Mouse (Mus musculus): ENCODE results near the gene Olfr50. TPM values are rescaled to one million over a fixed set of nuclear protein-coding genes. Genes with fewer than 3 reads are reported as not detected.

Gene Olfr50
- not detected in 2 replicates for polyA plus RNA-seq (2015; fragmentation: Nextera tagmentation; extraction: Ambion mirVana)

GRCm38 (mm10) chr2:36790238-36790637 is at the start of gene Olfr50:
Olfr50 (plus strand) TSS chr2:36790538.

GRCm38 (mm10) chr2:36783976-36784375 is 6.4 kb upstream of the Olfr50 start, which contains the start of gene Olfr348:
Olfr348 (plus strand) TSS chr2:36784276.

GRCm38 (mm10) chr2:36816932-36817331 is 26.6 kb downstream of the Olfr50 start, which contains the start of gene Olfr3:
Olfr3 (minus strand) TSS chr2:36817032.

GRCm38 (mm10) chr2:36846010-36846409 is 55.7 kb downstream of the Olfr50 start, which contains the start of gene Olfr350:
Olfr350 (plus strand) TSS chr2:36846310.

Other genes with a start within 250 kb of the Olfr50 start
- gene Olfr344, start 223.9 kb upstream of the Olfr50 start, polyA plus RNA-seq (2015; fragmentation: Nextera tagmentation; extraction: Ambion mirVana) = not detected in 2 replicates
- gene Olfr345, start 150.5 kb upstream of the Olfr50 start, polyA plus RNA-seq (2015; fragmentation: Nextera tagmentation; extraction: Ambion mirVana) = not detected in 2 replicates
- not detected in 2 replicates for gene Olfr346, start 104.8 kb upstream of the Olfr50 start, polyA plus RNA-seq (2015; fragmentation: Nextera tagmentation; extraction: Ambion mirVana)
- not detected in 2 replicates for gene Olfr347, start 58.6 kb upstream of the Olfr50 start, polyA plus RNA-seq (2015; fragmentation: Nextera tagmentation; extraction: Ambion mirVana)
- not detected in 2 replicates for gene Olfr348, start 6.3 kb upstream of the Olfr50 start, polyA plus RNA-seq (2015; fragmentation: Nextera tagmentation; extraction: Ambion mirVana)
- not detected in 2 replicates for gene Olfr3, start 26.5 kb downstream of the Olfr50 start, polyA plus RNA-seq (2015; fragmentation: Nextera tagmentation; extraction: Ambion mirVana)
- not detected in 2 replicates for gene Olfr350, start 55.8 kb downstream of the Olfr50 start, polyA plus RNA-seq (2015; fragmentation: Nextera tagmentation; extraction: Ambion mirVana)
- gene Olfr351, start 72.1 kb downstream of the Olfr50 start, polyA plus RNA-seq (2015; fragmentation: Nextera tagmentation; extraction: Ambion mirVana) = not detected in 2 replicates
- not detected in 2 replicates for gene Olfr352, start 77.9 kb downstream of the Olfr50 start, polyA plus RNA-seq (2015; fragmentation: Nextera tagmentation; extraction: Ambion mirVana)
- gene Olfr353, start 102.4 kb downstream of the Olfr50 start, polyA plus RNA-seq (2015; fragmentation: Nextera tagmentation; extraction: Ambion mirVana) = not detected in 2 replicates
- gene Olfr354, start 115.1 kb downstream of the Olfr50 start, polyA plus RNA-seq (2015; fragmentation: Nextera tagmentation; extraction: Ambion mirVana) = not detected in 2 replicates
- gene Olfr355, start 138.4 kb downstream of the Olfr50 start, polyA plus RNA-seq (2015; fragmentation: Nextera tagmentation; extraction: Ambion mirVana) = not detected in 2 replicates
- gene Olfr356, start 146.6 kb downstream of the Olfr50 start, polyA plus RNA-seq (2015; fragmentation: Nextera tagmentation; extraction: Ambion mirVana) = not detected in 2 replicates
- gene Olfr357, start 203.3 kb downstream of the Olfr50 start, polyA plus RNA-seq (2015; fragmentation: Nextera tagmentation; extraction: Ambion mirVana) = not detected in 2 replicates
- not detected in 2 replicates for gene Olfr358, start 218.8 kb downstream of the Olfr50 start, polyA plus RNA-seq (2015; fragmentation: Nextera tagmentation; extraction: Ambion mirVana)